Mouse (Mus musculus) right cerebral cortex, postnatal 14 days (tissue): ENCODE measurements at regions not wholly inside any gene's neighbourhood (a gene's known extent, or its start where the extent isn't known, plus 50 kb on each side); places are given as distances from the start of the nearest gene placed in this dataset.
A peak's percentile ranks its signal among the peaks of the same experiment; 100 is the strongest.

ENCODE experiments used
- DNase-seq: peaks from one replicate; pipeline ENCODE4 v3.0.0; 2022

DNA sequence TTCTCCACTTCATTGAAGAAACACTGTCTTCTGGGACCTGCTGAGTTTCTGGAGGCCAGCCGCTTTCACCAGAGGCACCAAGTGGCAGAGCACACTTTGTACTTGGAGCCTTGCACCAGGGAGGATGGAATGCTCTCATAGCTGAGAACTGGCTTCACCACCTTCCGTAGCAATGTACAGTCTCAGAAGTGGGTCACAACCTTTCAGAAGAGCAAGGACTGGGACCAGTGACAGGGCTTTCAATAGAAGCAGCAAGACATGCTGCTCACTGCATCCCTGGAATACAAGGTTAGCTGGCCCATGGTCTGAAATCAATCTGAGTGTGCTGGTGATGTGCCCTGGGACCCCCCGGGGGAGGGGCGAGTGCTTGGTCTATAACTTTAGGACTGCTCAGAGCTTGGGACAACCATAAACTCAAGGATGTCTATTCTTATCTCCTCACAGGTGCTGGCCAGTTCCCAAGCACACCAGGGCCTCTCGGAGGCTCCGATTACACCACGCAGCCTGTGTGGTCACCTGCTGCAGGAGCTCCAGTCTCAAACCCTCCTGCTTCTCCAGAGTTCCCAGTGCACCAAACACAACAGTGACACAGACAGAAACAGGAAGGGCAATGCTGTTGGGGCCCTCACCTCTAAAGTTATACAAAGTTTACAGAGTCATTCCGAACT, 114.4 kb upstream of the Tmem45b start:
- DNase-seq, result no peak

- DNase-seq, result peak; percentile 62
These were observed 112.8 kb upstream of the Tmem45b start for GRCm38 (mm10) chr9:31577066-31577465.

GRCm38 (mm10) chr9:31567029-31567428, 102.8 kb upstream of the Tmem45b start:
- no peak for DNase-seq

- peak; percentile 41 for DNase-seq
These were observed 102.2 kb upstream of the Tmem45b start for GRCm38 (mm10) chr9:31566257-31567007.

DNA sequence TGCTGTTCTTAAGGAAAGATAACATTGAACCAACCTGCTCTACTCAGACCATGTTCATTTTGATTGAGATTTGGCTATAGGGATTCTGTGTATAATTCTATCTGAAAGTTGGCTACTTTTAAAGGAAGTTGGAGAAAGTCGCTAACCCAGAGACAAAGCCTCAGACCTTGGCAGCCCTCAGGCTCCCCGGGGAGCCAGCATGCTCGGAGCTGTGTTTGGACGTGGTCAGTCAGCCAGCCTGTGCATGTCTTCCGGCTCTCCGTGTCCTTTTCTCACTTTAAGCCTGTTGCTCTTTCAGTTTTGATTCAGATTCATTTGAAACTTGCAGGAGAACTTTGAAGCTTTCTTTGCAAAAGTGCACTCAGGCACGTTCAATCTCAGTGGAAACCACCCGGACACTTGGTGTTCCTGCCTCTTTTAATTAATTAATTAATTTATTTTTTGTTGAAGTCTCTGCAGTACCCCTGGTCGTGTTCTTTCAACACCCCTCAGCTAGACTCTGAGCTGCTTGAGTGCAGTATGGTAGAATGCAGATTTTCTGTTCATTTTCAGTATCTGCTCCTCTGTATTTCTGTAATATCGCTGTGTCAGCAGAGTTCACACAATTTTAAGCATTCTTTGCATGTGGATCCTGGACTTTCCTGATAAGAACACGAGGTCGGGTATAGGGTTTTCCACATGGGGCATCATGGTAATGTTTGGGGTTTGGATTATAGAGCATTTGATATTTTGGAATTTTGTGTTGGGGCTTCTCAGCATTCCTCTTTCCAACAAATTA, 100.9 kb upstream of the Tmem45b start:
- no peak for DNase-seq

DNA sequence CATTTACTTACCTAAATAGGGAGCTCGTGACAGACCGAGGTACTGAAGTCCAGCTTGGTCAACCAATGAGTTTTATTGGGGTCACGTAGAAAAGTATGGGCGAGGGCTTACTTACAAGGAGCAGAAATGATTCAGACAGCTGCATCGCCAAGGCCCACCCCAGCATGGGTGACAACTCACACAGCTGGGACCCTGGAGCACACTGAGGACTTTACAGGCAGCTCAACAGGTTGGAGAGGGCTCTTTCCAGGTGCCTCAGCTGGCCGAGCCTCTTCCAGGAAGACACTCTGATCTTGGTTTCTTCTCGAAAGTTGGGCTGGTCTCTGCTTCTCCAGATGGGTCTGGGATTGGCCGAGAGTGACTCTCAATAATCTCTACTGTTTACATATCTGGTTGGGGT, 99.3 kb upstream of the Tmem45b start:
- no peak for DNase-seq

GRCm38 (mm10) chr9:31560226-31560556, 95.9 kb upstream of the Tmem45b start:
- no peak for DNase-seq

DNA sequence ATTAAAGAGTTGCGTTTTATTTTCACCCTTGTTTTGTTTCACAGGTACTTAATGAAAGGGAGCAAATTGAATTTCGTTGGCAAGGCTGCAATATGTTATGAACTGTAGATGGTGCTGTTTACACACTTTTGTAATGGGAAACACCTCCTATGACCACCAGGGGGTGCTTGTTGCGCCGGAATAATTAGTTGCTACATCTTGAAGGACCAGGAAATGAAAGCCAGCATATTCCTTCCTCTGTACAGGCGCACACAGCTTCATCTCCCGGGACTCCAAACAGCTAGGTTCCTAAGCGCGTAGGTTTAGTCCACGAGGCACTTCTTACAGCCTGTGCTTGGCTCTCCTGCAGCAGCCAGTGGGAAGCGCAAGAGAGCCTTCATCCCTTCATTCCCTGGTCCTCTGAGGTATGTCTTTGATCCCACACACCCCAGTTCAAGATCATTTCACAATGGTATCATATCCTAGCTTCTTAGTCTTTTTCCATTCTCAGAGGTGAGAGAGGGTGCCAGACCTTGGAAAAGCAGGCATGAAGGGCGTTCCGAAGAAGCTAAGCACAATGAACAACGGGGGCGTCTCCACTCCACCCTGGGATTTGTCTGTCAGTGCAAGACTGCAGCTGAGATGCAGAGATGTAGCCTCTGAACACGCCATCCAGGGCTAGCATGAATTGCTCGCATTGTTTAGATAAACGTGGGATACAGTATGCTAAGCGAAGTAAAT, 95.4 kb upstream of the Tmem45b start:
- DNase-seq, result peak; percentile 66

DNA sequence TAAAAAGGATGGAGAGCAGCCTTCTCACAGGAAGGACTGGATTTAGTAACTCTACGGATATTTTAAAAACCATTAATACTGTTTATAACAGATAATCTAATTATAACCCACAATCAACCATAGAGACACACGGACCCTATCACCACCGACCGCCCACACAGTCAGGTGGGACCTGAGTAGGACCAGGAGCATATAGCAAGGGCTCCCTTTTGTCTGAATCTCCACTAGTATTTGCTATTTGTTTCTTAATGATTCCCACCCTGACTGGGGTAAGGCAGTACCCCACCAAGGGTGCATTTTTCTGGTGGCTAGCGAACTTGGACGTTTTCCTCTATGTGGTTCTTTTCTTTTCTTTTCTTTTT, 79.4 kb upstream of the Tmem45b start:
- no peak for DNase-seq

GRCm38 (mm10) chr9:31542909-31543690, 78.8 kb upstream of the Tmem45b start:
- DNase-seq, result peak; percentile 90

- no peak for DNase-seq
These were observed 77.4 kb upstream of the Tmem45b start for GRCm38 (mm10) chr9:31541615-31542191.

DNA sequence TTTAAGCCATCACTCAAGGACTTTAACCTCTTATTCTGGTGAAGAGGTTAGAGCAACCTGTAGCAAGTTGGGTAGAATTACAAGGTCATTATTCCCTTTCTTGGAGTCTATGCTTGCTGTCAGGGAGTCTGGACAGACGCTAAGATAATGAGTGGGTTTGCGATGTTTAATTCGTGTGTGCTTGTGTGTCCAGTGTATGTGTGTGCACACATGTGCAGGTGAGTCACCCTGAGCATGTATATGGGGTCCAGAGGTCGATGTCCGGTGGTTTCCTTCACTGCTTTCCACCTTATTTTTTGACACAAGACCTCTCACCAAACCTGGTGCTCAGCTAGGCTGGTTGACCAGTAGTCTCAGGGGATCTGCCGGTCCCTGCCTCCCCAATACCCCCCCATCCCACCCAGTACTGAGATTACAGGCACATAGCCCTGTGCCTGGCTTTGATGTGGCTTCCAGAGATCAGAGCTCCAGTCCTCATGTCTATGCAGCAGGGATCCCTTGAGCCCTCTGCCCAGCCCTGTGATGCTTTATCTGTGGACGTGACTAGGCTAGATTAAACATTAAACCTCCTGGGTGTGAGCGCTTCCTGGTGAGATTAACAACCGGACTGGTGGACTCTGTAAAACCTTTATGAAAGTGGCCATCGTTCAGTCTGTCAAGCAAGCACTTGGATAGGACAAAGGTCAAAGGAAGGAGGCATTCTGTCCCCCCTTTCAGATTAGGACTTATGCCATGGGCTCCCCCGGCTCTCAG, 74.4 kb upstream of the Tmem45b start:
- DNase-seq, result no peak

GRCm38 (mm10) chr9:31529021-31529420, 64.8 kb upstream of the Tmem45b start:
- DNase-seq, result no peak

- no peak for DNase-seq
These were observed 63.0 kb upstream of the Tmem45b start for GRCm38 (mm10) chr9:31527216-31527615.
